Mouse (Mus musculus): ENCODE measurements around the gene Helz.
"Not testable (repeated sequence)": the region's sequence is repeated elsewhere in the genome, so short reads cannot be mapped to it uniquely, and the experiment has no call there.

Helz gene

DNA sequence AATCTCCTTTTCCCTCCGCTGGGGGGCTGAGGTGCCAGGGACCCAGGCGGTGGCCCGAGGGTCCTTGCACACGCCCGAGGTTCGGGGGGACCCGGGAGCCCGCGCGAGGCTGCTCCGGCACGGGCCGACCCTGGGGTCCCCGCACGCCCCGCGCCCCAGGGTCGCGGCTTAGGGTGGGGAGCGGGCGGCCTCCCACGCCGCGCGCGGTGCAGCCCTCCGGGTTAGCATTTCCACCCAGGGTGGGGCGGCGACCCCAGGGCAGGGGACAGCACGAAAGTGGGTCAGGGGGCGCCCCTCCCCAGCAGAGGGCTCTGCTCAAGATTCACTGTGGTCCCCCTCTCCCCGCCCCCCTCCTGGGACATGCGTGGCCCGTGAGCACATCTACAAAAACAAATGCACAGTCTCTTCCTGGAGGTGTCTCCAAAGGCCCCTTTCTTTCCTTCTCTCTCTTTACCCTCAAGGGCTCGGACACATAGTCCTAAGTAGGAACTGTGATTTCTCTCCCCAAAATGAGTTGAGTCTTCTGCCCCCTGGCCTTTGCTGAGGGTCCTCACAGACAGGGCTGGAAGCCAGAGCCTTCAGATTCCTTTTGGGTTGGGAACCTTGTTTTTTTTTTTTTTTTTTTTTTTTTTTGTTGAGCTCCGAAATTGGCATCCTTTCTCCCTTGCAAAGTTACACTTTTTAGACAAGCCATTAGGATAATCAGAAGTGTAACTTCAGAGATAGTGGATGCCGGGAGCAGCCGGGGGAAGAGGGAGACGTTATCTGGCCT lies 660 bp downstream of the Helz start:
- peak; percentile 49 for DNase-seq (ENCODE audit: low read depth, low spot score)

DNA sequence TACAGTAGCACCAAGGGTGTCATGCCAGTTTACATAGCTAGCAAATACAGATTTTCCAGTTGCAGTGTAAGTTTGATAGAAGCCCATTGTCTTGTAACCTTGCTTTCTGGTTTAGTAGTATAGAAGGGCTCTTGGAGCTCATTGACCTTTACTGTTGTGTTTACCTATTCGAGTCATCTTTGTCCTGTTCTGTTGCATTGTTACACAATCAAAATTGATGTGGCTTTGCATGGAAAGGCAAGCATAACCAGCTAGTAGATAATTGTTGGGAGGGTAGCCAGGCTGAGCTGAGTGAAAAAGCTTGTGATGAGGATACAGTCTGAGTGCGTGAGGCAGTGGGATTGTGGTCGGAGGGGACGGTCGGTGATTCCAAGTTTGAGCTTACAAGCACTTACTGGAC lies 12.1 kb downstream of the Helz start:
- DNase-seq (ENCODE audit: low read depth, low spot score): no peak

DNA sequence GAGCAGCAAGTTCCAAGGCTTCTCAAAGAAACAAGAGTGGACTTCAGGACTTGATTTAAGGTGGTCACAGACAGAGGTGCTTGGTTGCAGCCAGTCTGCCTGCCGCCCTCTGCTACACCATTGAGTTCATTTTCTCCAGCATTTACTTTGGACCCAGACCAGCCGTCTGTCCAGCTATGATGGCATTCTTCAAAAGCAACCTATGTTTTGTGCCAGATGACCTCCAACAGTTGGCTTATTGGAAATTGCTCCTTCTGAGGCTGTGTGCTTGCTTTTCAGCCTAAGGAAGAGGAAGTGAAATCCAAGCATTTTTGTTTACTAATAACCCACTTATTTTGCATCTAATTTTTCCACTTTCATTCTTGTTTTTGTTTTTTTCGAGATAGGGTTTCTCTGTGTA lies 19.7 kb downstream of the Helz start:
- no peak for DNase-seq (ENCODE audit: low read depth, low spot score)

DNA sequence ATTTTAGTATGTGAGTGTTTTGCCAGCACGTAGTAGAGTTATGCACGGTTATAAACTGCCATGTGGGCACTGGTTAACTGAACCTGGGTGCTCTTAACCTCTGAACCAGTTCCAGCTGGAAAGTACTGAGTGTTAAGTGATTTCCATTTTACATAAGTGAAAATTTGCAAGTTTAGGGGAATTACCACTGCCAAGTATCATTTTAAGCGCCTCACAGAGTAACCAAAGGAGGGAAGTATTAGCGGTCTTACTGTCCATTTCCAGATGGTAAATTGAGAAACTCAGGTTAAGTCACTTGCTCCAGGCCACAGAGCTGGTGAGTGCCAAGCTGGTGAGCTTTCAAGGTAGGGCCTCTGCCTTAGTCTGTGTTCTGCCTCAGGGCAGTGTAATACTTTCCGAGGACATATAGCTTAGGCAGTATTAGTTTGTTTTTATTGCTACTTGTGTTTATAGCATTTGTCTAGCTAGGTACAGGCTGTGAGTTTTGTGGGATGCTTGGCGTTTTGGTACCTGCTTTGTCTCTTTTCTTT lies 20.8 kb downstream of the Helz start:
- no peak for DNase-seq (ENCODE audit: low read depth, low spot score)

DNA sequence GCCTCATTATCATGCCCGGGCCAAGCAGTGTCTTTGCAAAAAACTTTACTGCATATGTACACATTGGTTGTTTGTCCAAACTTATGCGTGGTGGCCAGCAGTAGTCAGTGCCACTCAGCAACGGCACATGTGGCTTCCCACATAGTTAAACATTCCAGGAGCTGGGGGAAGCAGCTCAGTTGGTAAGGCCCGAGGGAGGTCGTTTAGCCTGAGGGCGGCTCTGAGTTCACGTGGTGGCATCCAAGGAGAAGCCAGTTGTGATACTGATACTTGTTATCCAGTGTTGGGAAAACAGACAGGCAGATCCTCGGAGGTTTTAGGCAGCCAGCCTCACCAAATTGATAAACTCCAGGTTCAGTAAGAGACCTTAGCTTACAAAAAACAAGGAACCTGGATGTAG lies 23.2 kb downstream of the Helz start:
- peak; percentile 65 for DNase-seq (ENCODE audit: low read depth, low spot score)

DNA sequence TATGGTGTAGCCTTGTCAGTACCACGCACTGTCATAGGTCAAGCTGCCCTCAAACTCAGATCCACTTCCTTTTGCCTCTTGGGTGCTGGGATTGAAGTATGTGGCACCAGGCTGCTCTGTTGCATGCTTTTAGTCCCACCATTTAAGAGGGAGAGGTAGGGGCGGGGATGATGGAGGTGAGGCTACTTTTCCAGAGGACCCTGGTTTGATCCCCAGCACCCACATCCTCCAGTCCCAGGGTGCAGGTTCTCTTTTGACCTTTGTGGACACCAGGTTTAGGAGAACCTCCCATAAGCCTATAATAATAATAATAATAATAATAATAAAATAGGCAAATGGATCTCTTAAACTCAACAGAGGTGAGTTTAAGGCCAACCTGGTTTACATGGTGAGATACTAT lies 23.6 kb downstream of the Helz start:
- DNase-seq (ENCODE audit: low read depth, low spot score): no peak

DNA sequence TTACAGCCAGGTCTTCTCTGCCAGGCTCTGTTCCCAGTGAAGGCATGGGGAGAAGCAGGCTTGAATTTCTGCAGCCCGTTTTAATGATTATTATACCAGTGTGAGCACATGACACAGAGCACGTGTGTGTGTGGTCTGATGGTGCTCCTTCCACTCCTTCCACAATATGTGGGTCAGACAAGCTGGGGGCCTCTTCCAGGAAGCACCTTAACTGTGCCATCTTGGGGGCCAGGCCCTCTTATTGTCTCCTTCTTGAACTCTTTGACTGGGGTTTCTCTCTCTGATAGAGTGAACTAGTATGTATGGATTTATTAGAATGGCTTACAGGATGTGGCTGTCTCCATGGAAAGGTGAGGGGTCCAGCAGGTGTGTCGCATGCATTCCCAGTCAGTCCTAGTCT lies 24.8 kb downstream of the Helz start:
- DNase-seq (ENCODE audit: low read depth, low spot score): no peak

DNA sequence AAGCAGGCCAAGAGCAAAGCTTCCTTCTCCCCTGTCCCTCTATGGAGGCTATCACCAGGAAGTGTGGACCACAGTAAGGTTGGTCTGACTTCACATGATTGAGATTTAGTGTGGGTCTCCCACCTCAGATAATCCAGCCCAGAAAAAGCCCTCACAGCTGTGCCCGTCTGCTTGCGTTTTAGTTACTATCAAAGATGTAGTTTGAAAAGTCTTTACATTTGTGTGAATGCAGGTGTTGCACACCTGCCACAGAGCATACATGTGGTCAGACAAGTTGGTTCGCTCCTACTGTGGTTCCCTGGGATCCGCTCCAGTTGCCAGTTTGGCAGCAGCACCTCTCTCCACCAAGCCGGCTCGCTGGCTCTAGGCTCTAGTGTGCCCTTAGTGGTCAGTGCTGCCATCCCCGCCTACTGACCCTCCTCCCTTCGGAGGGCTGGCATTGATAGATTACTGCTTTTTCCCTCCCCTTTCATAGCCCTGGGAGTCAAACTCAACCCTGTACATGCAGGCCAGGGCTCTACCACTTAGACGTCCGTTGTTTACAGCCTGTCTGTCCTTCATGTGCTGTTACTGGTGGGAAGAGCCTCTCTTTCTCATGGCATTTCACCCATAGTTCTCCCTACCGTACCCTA lies 25.4 kb downstream of the Helz start:
- no peak for DNase-seq (ENCODE audit: low read depth, low spot score)

DNA sequence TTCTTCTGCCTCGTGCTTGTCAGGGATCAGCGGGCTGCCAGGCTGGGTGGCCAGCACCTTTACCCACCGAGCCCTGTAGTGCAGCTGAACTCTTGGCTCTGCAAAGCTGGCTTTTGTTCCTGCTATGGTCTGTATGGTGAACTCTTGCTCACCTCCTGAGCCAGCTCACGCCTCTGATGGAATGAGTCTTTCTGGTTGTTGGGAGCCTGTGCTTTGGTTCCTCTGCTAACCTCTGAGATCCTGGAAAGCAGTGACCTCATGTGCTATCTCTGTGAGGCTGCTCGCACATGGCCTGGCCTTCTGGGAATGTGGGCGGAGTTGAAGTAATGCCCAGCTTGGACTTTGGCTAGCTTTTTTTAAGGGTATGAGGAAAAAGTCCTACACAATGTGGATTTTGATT lies 26.1 kb downstream of the Helz start:
- no peak for DNase-seq (ENCODE audit: low read depth, low spot score)

DNA sequence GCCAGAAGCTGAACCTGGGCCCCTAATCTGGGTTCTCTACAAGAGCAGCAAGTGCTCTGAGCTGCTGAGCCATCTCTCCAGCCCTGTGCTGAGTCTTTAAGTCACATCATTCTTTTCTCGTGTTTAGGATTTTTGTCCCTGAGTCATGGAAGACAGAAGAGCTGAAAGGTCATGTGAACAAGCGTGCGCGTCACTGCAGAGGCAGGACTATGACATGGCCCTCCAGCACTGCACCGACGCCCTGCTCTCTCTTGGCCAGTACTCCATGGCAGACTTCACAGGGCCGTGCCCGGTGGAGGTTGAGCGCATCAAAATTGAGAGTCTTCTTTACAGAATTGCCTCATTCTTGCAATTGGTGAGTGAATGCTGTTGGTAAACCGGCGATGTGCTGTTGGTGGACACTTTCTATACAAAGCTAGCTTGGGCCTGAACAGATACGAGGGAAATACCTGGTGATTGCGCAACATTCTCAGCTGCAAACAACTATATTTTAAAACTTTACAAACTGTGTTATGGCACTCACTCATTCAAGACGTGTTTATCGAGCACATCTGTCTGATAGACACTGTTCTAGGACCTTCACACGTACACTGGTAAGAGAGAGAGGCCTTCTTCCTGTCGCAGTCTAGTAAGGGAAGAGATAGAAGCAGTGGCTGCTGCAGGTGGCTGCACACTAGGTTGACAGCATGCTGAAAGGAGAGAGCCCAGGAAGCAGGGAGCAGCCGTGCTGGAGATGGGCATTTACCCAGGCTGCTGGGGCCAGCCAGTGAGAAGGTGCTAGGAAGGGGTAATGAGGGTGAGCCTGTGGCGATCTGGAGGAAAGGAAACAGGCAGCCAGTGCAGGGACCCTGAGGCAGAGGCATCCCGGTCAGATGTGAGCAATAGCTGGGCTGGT lies 27.3 kb downstream of the Helz start:
- DNase-seq (ENCODE audit: low read depth, low spot score): no peak

DNA sequence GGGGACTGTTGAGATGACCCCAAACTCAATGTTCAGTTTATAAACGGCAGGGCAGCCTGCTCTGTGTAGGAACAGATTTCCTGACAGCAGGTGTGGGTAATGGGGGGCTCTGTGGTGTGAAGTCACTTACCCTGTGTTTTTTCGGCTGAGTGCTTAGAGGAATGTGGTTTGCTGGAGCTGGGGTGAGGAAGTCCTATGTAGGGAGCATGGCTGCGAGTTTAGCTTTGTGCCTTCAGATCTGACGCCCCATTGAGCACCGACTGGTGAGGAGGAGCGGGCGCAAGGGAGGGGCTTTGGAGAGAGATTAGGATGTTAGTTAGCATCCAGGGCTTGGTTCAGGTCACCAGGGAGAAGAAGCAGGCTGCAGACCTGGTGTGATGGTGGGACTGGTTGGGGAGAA lies 28.5 kb downstream of the Helz start:
- no peak for DNase-seq (ENCODE audit: low read depth, low spot score)

DNA sequence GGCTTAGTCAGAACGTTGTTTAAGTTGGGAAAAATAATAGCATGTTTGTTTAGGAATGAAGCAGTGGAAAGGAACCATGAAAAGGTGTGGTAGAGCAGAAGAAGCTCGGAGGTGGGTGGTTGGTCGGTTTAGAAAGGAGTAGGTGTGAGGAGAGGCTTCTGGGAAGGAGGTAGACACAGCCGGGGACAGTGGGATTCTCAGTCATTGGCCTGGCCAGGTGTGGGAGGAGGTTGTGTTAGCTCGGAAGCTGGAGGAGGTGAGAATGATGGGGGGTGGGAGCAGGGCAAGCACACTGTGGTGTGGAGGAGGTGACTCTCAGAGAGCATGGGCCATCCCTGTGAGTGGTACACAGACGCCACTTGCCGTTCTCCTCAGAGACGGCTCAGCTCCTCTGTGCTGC lies 29.7 kb downstream of the Helz start:
- DNase-seq (ENCODE audit: low read depth, low spot score): peak; percentile 32

DNA sequence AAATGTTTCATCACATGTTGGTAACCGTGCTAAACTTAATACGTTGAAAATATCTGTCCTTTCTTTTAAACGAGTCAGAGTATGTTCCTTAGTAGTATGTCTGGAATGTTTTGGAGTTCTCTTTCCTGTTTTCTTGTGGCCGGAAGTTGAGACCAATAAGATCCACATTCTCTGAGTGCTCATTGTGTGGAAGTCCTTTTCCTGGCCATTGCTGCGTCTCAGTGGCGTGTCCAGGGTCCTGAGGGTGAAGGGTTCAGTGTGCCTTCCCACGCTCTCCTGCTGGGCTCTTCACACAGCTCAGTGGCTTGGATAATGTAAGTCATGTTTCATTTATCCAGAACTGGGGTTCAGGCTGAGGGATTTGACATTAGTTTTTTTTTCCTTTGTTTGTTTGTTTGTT lies 30.5 kb downstream of the Helz start:
- DNase-seq (ENCODE audit: low read depth, low spot score): no peak

DNA sequence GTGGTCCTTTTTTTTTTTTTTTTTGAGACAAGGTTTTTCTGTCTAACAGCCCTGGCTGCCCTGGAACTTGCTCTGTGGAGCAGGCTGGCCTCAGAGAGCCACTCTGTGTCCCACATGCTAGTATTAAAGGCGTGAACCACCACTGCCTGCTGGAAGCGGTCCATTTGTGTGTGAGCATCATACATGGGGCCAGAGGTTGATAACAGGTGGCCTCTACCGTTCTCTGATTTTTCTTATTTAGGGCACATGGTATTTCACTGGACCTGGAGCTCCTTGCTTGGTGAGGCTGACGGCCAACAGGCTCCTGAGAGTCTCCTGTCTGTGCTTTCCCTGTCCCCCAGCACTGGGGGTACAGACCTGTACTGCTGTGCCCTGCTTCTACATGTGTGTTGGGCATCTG lies 33.1 kb downstream of the Helz start:
- DNase-seq (ENCODE audit: low read depth, low spot score): no peak

DNA sequence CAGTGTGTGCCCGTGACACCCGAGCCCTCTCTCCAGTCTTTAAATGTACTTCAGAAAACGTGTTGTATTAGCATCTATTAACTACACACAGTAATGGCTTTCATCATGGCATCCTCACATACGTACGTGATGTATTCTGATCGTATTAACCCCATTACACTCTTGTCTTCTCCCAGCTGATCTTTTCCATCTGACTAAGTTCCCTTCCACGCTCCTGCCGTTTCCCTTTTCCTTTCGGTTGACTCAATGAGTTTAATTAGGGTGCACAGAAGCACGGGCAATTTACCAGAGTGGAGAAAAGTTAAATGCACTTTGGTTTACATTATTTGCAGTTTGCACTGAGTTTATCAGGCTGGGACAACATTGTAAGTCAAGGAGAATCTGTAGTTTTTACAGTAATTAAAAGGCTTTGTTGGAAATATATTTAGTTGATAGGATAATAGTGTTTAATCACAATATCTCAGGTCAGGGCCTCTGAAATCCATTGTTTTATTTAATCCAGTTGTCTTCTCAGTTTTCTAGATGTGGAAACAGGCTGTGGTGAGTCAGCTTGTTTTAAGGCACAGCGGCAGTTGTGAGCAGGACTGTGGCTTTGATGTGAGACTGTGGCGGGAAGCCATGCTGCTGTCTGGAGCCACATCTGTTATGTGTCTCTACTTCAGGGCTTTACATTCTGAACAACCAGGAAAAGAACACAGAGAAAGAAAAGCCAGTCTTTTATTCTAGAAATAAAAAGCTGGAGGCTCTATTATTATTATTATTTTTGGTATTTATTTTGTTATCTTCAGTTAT lies 37.1 kb downstream of the Helz start:
- no peak for DNase-seq (ENCODE audit: low read depth, low spot score)

DNA sequence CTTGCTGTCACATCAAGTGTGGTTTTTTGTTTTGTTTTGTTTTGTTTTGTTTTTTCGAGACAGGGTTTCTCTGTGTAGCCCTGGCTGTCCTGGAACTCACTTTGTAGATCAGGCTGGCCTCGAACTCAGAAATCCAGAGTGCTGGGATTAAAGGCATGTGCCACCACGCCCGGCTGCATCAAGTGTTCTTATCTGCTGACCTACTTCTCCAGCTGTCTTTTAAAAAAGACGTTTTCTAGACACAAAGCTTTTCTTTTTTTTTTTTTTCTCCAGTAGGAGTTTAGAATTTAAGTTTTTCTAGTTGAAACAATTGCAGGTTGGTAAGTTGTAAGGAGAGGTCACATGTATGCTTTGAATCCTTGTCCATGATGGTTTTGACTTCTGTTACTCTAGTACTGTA lies 38.4 kb downstream of the Helz start:
- not testable (repeated sequence) for DNase-seq (ENCODE audit: low read depth, low spot score)

DNA sequence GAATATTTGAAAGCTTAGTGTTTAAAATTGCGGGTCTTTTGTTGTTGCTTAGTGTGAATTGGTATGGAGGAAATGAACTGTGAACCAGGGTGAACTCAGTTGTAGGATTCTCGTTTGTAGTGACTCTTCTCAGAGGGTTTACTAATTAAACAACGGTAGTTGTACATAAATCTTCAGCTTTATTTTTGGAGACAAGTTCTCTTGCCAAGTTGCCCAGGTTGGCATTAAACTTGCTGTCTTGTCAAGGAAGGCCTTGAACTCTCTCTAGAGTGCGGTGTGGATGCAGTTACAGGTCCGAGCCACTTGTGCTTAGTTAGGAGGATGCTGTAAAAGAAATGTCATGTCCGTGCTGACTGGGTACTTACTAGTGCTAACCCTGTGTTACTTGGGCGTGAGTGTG lies 39.4 kb downstream of the Helz start:
- DNase-seq (ENCODE audit: low read depth, low spot score): no peak

DNA sequence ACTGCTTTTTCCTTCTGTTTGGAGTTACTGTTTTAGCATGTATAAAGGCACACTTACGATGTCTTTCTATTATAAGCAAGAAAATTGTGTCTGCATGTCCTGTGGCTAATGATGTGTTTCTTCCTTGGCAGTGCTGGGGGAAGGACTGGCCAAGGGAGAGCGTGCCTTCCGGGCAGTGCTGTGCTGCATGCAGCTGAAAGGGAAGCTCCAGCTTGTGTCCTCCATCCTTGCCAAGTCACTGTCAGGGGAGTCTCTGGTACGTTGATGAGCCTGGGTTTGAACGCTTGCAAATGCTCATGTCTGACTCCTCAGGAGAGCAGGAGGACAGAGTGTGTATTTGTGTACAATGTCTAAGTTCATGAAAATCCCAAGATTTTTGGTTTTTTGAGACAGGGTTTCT lies 44.8 kb downstream of the Helz start:
- DNase-seq (ENCODE audit: low read depth, low spot score): no peak

DNA sequence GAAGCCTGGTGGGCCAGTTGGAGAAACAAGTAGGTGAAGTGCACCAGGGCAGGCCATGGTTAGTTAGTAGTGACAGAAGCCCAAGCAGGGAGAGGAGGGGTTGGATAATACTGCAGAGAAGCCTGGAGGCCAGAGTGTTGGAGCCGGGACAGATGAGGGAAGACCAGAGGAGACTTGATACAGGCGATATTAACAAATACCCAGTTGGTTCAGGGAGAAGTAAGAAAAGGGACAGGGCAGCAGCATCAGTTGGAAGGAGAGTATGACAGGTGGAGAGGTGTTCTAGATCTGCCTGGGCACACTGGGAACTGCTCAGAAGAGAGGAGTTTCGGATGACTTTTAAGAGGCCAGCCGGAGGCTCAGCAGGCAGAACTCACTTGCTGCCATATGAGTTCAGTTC lies 49.7 kb downstream of the Helz start:
- DNase-seq (ENCODE audit: low read depth, low spot score): no peak

DNA sequence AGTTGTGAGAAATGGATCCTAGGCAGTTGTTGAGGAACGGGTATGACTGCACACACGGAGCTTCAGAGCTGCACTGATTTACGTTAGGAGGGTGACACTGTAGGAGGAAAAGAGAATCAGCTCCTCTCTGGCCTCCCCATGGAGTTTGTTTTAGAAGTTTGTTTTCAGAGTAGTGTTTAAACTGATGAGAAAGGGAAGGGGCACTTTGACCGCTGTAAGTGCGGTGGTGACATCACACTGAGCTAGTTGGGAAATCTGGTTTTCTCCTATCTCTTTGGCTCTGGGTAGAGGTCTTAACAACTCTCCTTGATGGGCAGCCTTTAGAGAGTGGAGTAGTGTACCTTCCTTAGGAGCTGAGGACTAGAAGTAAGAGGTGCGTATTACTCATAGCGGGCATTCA lies 58.0 kb downstream of the Helz start:
- no peak for DNase-seq (ENCODE audit: low read depth, low spot score)

DNA sequence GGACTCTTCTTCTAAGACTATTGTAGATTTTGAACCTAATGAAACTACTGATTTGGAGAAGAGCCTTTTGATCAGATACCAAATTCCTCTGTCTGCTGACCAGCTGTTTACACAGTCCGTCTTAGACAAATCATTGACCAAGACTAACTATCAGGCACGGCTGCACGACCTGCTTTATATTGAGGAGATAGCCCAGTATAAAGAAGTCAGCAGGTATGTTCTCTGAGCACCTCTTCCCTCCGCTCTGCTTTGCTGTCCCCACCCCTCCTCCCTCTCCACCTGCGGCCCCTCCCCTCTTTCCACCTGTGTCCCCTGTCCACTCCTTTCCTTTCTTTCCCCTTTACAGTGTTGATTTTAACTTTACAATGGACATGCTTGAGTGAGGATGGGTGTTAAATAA lies 66.2 kb downstream of the Helz start:
- DNase-seq (ENCODE audit: low read depth, low spot score): no peak

DNA sequence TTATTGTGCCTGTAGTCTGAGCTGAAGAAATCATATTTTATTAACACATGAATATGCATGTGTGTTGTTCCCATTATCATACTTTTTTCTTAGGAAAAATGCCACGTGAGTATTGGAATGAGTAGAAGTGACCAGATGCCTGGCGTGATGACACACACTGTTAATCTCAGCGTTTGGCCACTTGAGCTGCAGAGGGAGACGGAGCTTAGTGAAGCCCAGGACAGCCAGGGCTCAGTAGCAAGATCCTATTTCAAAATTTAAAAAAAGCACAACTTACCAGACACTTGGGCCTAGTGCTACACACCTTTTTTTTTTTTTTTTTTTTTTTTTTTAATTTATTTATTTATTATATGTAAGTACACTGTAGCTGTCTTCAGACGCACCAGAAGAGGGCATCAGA lies 68.0 kb downstream of the Helz start:
- DNase-seq (ENCODE audit: low read depth, low spot score): no peak

Measured in R1 (cell line).